Mouse (Mus musculus): ENCODE measurements at regions not wholly inside any gene's neighbourhood (a gene's known extent, or its start where the extent isn't known, plus 50 kb on each side); places are given as distances from the start of the nearest gene placed in this dataset.

DNA sequence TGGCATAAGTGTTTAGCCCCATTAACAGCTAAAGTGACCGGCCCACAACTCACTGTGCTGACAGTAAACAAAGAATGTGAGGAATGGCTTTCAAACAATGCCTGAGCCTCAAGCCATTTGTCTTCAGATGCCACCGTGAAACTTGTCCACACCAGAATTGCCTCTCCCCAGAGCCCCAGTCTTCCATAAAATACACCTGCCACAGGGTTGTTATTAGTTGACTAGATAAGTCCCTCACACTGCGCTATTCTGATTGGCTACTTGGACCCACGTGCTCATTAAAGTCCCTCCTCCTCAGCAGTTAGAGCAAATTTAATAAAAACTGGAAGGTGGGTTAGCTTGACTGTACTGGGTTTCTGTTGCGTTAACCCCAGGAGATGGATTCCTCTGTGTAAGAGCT, 167.7 kb upstream of the Otx2 start:
- Histone ChIP-seq H3K27me3 (replicated peaks) (no peaks in the 10 kb centered on the region), H3K4me1 (no peaks in the 10 kb centered on the region), H3K4me2 (no peak overlapping the region), H3K9me3 (no peaks in the 10 kb centered on the region), H3K36me3 (no peaks in the 10 kb centered on the region), H3K27ac (no peak overlapping the region), H3K9ac (no peak overlapping the region), H3K4me3 (replicated peaks) (no peak overlapping the region)
- no peak for ATAC-seq (ENCODE audit: insufficient read depth, low FRiP score, low read depth)
- 46% methylated on average over 5 of the region's 5 CpGs for WGBS

DNA sequence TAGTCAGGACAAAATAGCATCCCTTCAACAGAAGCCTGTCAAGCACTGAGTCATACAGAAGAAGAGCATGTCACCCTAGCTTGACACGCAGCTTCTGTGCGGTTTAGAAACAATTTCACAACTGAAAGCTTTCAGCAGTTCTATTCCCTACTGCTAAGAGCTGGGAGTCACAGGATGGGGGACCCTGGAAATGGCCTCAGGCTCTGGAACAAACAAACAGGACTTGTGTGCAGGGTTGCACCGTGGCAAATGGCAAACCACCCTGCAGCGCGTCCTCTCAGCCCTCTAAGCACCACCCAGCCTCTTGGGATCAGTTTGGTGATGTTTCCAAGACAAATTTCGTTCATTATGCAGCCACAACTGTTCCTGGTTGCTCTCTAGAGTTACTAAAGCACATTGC, 163.6 kb upstream of the Otx2 start:
- 77% methylated on average over 6 of the region's 6 CpGs for WGBS
- H3K27ac ChIP-seq = no peak overlapping the region
- no peaks in the 10 kb centered on the region for H3K36me3 ChIP-seq
- H3K9me3 ChIP-seq = no peaks in the 10 kb centered on the region
- no peaks in the 10 kb centered on the region for H3K27me3 ChIP-seq (replicated peaks)
- H3K4me1 ChIP-seq = no peaks in the 10 kb centered on the region
- no peak overlapping the region for H3K4me2 ChIP-seq
- H3K9ac ChIP-seq = no peak overlapping the region
- no peak for ATAC-seq (ENCODE audit: insufficient read depth, low FRiP score, low read depth)
- no peak overlapping the region for H3K4me3 ChIP-seq (replicated peaks)

DNA sequence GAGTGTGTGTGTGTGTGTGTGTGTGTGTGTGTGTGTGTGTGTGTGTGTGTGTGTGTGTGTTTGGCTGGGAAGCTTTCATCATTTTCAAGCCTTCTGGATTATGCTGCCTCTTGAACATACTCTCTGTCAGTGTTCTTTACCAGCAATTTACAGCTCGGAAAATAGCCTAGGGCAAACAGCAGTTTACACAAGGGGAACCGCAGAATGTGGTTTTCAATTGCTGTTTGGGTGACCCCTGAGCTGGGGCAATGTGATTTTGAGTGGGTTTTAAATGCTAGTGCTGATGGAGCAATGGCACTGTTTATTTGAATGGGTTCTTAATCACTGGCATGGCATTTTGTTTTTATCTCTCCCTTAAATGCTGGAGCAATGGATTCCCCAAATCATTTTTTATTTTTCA, 162.5 kb upstream of the Otx2 start:
- Histone ChIP-seq H3K36me3 (no peaks in the 10 kb centered on the region), H3K27me3 (replicated peaks) (no peaks in the 10 kb centered on the region), H3K4me1 (no peaks in the 10 kb centered on the region), H3K27ac (no peak overlapping the region), H3K9ac (no peak overlapping the region), H3K4me3 (replicated peaks) (no peak overlapping the region), H3K4me2 (no peak overlapping the region), H3K9me3 (no peaks in the 10 kb centered on the region)
- 20% methylated on average over 2 of the region's 2 CpGs for WGBS
- ATAC-seq (ENCODE audit: insufficient read depth, low FRiP score, low read depth) = no peak

DNA sequence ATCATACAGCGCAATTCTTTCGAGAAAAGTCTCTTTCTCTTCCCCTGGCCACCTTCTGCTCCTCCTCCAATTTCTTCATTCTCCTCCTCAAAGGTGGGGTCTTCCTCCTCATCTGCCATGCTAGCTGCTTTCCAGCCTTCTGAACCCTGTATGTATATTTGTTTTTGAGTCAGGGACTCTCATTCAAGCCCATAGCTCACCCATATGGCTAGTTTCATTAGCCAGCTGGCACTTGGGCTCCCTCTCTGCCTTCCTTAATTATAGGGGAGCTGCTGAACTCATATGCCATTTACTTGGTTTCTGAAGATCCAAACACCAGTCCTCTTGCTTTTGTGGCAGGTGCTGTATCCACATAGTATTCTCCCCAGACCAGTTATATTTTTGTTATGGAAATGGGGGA, 160.8 kb upstream of the Otx2 start:
- Histone ChIP-seq H3K4me3 (replicated peaks) (no peak overlapping the region), H3K4me2 (no peak overlapping the region), H3K27ac (no peak overlapping the region), H3K9me3 (no peaks in the 10 kb centered on the region), H3K36me3 (no peaks in the 10 kb centered on the region), H3K27me3 (replicated peaks) (no peaks in the 10 kb centered on the region), H3K9ac (no peak overlapping the region), H3K4me1 (no peaks in the 10 kb centered on the region)
- no peak for ATAC-seq (ENCODE audit: insufficient read depth, low FRiP score, low read depth)
- 96% methylated on average over 2 of the region's 2 CpGs for WGBS

DNA sequence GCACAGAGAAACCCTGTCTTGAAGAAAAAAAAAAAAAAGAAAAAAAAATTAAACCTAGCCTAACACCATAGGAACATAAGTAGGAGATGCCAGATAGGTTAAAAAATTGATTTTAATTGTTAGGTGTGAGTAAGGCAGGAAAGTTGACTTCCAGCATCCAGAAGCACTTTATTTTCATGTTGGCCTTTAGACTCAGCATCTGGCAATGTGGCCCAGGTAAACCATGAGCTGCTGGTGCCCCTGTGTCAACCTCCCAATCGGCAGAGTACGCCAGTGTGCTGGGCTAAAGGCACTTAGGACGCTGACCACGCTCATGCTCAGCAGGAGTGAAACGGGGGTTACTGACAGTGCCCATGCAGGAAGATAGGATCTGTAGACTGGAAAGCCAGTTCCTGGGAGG, 152.8 kb upstream of the Otx2 start:
- no peaks in the 10 kb centered on the region for H3K9me3 ChIP-seq
- H3K36me3 ChIP-seq = no peaks in the 10 kb centered on the region
- H3K27me3 ChIP-seq (replicated peaks) = no peaks in the 10 kb centered on the region
- H3K4me3 ChIP-seq (replicated peaks) = no peak overlapping the region
- no peak for ATAC-seq (ENCODE audit: insufficient read depth, low FRiP score, low read depth)
- 69% methylated on average over 5 of the region's 5 CpGs for WGBS
- H3K4me2 ChIP-seq = no peak overlapping the region
- no peak overlapping the region for H3K27ac ChIP-seq
- H3K9ac ChIP-seq = no peak overlapping the region
- H3K4me1 ChIP-seq = no peaks in the 10 kb centered on the region

DNA sequence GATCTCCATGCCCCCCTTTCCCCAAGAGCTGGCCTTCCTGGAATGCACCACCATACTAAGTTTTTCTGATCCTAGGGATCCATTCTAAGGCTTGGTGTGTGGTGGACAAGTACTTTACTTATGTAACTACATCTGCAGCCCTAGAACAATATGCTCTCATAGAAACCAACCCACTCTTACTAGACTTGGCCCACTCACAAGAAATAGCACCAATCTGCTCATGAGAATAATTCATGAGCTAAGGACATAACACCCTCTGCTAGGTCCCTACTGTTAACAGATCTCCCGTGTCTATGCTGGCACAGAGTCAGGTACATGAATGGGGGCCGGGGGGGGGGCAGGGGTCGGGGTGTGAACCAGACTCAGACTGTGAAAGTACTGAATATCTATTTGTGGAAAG, 150.8 kb upstream of the Otx2 start:
- no peak overlapping the region for H3K27ac ChIP-seq
- H3K9ac ChIP-seq = no peak overlapping the region
- H3K27me3 ChIP-seq (replicated peaks) = no peaks in the 10 kb centered on the region
- H3K4me1 ChIP-seq = no peaks in the 10 kb centered on the region
- H3K9me3 ChIP-seq = no peaks in the 10 kb centered on the region
- WGBS = 60% methylated on average over 3 of the region's 3 CpGs
- ATAC-seq (ENCODE audit: insufficient read depth, low FRiP score, low read depth) = no peak
- no peak overlapping the region for H3K4me2 ChIP-seq
- H3K4me3 ChIP-seq (replicated peaks) = no peak overlapping the region
- H3K36me3 ChIP-seq = no peaks in the 10 kb centered on the region

DNA sequence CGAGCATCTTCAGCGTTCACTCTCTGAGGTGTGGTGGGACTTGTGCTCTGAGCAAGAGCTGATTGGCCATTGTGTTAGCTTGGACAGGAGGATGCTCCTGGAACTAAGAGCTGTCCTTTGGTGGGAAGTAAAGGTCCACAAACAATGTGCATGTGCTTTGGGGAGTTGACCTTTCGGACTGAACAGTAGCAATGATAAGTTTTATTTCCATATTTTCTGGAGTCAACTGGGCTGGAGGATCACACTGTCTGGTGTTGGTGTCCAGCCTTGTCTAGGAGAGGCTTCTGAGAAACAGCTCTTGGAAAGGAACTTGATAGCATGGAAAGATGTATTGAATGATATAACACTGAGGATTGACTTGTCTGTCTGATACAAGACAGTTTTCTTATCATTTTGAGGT, 142.3 kb upstream of the Otx2 start:
- Histone ChIP-seq H3K27me3 (replicated peaks) (no peaks in the 10 kb centered on the region), H3K4me1 (no peaks in the 10 kb centered on the region), H3K36me3 (no peaks in the 10 kb centered on the region), H3K27ac (no peak overlapping the region), H3K9me3 (no peaks in the 10 kb centered on the region), H3K9ac (no peak overlapping the region), H3K4me2 (no peak overlapping the region), H3K4me3 (replicated peaks) (no peak overlapping the region)
- ATAC-seq (ENCODE audit: insufficient read depth, low FRiP score, low read depth) = no peak
- WGBS = 90% methylated on average over 3 of the region's 3 CpGs

DNA sequence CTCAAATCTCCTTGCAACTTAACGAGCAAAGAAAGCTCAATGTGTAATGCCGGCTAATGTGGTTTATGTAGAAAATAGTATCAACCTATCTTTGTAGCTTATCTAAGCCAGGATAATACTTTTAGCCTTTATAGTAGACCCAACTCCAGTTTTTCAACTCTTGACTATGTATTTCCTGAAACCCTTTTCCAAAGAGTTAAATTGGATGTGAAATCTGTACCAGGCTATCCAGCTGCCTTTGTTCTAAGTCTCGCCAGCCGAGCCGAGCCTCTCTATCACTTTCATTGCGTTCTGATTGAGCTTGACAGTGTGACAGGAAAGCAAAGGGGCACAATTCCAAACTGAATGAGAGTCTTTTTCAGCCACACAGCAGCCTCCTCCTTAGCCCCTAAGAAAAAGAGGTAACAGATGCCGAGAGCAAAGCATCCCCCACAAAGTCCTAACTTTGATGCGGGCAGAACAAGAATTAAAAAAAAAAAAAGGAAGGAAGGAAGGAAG, 141.7 kb upstream of the Otx2 start:
- no peak overlapping the region for H3K4me3 ChIP-seq (replicated peaks)
- WGBS = 77% methylated on average over 8 of the region's 8 CpGs
- H3K27me3 ChIP-seq (replicated peaks) = no peaks in the 10 kb centered on the region
- H3K27ac ChIP-seq = no peak overlapping the region
- ATAC-seq (ENCODE audit: insufficient read depth, low FRiP score, low read depth) = no peak
- H3K9ac ChIP-seq = no peak overlapping the region
- H3K9me3 ChIP-seq = no peaks in the 10 kb centered on the region
- no peaks in the 10 kb centered on the region for H3K4me1 ChIP-seq
- no peak overlapping the region for H3K4me2 ChIP-seq
- no peaks in the 10 kb centered on the region for H3K36me3 ChIP-seq

DNA sequence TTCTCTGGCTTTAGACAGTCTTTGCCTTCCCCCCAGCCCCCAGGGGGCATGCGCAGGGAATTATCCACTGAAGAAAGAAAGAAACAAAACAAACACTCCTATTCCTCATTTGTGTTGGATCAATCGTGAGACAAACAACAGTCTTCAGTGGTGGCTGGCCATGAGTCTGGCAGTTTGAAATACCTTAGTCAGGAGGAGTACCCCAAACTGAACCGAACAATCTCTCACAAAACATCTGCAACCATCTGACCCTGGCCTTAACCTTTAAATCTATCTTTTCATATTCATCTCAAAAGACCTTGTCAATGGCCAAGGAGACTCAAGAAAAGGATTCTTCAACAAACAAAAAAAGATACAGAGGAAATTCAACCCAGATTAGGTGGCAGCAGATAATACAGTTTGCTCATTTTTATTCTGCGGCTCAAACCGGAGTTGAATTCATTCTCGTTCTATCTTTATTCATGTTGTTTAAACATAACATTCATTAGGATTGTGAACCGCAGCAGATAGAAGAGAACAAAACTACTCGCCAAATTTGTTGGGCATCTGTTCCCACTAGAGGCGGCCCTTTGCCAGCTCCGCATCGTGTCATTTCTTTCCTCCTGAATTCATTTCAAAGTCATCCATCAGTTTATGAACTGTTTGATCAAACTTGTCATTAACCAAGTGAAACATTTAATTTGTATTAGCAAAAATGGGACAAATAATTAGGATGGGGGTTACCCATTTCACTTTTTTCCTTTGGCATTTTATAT, 139.3 kb upstream of the Otx2 start:
- no peaks in the 10 kb centered on the region for H3K36me3 ChIP-seq
- no peak for ATAC-seq (ENCODE audit: insufficient read depth, low FRiP score, low read depth)
- no peaks in the 10 kb centered on the region for H3K27me3 ChIP-seq (replicated peaks)
- 71% methylated on average over 11 of the region's 11 CpGs for WGBS
- H3K9ac ChIP-seq = no peak overlapping the region
- no peak overlapping the region for H3K4me2 ChIP-seq
- H3K27ac ChIP-seq = no peak overlapping the region
- no peak overlapping the region for H3K4me3 ChIP-seq (replicated peaks)
- no peaks in the 10 kb centered on the region for H3K9me3 ChIP-seq
- H3K4me1 ChIP-seq = no peaks in the 10 kb centered on the region

DNA sequence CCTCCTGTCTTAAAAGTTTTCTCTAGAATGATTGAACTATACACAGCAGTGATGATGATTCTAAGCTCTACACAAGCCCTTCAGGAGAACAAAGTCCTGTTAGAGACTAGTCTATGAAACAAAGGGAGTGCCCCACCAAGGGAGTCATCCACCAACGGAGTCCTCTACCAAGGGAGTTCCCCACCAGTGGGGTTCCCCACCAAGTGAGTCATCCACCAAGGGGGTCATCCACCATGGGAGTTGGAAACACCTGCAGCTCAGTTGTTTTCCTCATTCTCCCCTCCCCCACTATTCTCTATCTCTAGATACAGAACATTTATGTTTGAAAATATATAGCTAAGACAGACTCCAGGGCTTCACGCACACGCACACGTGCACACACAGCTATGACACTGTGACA, 130.5 kb upstream of the Otx2 start:
- H3K9ac ChIP-seq = no peak overlapping the region
- no peak overlapping the region for H3K27ac ChIP-seq
- no peaks in the 10 kb centered on the region for H3K4me1 ChIP-seq
- H3K4me3 ChIP-seq (replicated peaks) = no peak overlapping the region
- no peaks in the 10 kb centered on the region for H3K27me3 ChIP-seq (replicated peaks)
- ATAC-seq (ENCODE audit: insufficient read depth, low FRiP score, low read depth) = no peak
- H3K4me2 ChIP-seq = no peak overlapping the region
- no peaks in the 10 kb centered on the region for H3K9me3 ChIP-seq
- 89% methylated on average over 4 of the region's 4 CpGs for WGBS
- H3K36me3 ChIP-seq = no peaks in the 10 kb centered on the region

DNA sequence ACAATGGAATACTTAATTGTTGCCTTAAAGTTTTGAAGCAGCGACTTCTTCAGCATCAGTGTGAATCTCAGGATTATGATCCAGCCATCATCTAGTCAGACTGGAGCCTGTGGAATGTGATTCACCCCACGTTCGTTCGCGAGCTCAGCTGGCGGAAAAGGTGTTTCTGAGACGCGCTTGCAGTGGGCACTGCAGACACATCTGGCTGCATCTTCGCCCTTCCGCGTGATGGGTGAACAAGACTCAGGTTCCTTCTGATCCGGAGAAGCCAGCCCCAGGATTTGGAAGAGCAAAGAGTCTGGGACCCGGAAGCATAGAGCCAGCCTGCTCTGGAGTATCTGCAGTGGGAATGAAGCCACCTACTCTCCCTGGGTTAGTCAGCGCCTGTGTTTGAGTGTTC, 127.7 kb upstream of the Otx2 start:
- H3K9ac ChIP-seq = no peak overlapping the region
- no peaks in the 10 kb centered on the region for H3K4me1 ChIP-seq
- H3K4me3 ChIP-seq (replicated peaks) = no peak overlapping the region
- H3K4me2 ChIP-seq = no peak overlapping the region
- H3K9me3 ChIP-seq = no peaks in the 10 kb centered on the region
- no peaks in the 10 kb centered on the region for H3K36me3 ChIP-seq
- no peaks in the 10 kb centered on the region for H3K27me3 ChIP-seq (replicated peaks)
- no peak for ATAC-seq (ENCODE audit: insufficient read depth, low FRiP score, low read depth)
- WGBS = 51% methylated on average over 14 of the region's 14 CpGs
- no peak overlapping the region for H3K27ac ChIP-seq

DNA sequence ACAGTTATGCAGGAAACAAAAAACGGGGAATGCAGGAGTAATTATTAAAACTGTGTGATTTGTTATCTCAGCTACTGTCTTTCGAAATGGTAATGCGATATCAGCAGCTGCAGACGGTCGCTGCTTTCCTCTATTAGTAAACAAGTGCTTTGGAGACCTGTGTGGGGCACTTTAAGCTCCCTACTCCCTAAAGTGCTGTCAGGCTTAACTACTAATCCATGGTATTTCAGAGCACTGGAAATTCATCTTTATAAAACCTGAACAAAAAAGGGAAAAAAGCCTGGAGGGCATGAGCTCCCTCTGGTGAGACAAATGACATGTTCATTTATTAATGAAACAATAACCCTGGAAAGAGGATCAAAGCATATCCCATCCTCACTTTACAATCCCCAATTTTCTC, 127.2 kb upstream of the Otx2 start:
- no peaks in the 10 kb centered on the region for H3K36me3 ChIP-seq
- no peaks in the 10 kb centered on the region for H3K27me3 ChIP-seq (replicated peaks)
- H3K4me1 ChIP-seq = no peaks in the 10 kb centered on the region
- H3K9me3 ChIP-seq = no peaks in the 10 kb centered on the region
- 25% methylated on average over 5 of the region's 5 CpGs for WGBS
- H3K4me2 ChIP-seq = no peak overlapping the region
- H3K4me3 ChIP-seq (replicated peaks) = no peak overlapping the region
- no peak overlapping the region for H3K27ac ChIP-seq
- H3K9ac ChIP-seq = no peak overlapping the region
- ATAC-seq (ENCODE audit: insufficient read depth, low FRiP score, low read depth) = no peak

DNA sequence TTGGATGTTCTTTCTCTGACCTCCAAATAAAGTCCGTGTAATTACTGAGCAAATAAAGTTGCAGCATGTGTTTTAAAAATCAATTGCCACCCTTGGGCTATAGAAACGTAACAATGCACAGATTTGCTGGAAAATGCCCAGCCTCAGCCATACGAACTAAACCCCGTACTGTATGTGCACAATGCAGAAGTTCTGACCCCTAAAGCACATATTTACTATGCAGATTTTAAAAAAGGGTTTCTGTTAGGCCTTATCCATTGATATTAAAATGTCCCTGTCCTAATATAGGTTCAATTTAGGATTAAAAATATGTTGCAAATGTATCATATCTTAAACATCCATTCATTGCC, 126.5 kb upstream of the Otx2 start:
- ATAC-seq (ENCODE audit: insufficient read depth, low FRiP score, low read depth) = no peak
- WGBS = 56% methylated on average over 4 of the region's 4 CpGs

More for the DNA sequence above, 126.5 kb upstream of the Otx2 start:
- H3K9me3 ChIP-seq = no peaks in the 10 kb centered on the region
- no peaks in the 10 kb centered on the region for H3K4me1 ChIP-seq
- H3K4me2 ChIP-seq = no peak overlapping the region
- no peaks in the 10 kb centered on the region for H3K27me3 ChIP-seq (replicated peaks)
- no peaks in the 10 kb centered on the region for H3K36me3 ChIP-seq
- H3K9ac ChIP-seq = no peak overlapping the region
- H3K27ac ChIP-seq = no peak overlapping the region
- no peak overlapping the region for H3K4me3 ChIP-seq (replicated peaks)
